Mouse (Mus musculus): ENCODE results near the gene Lcn4.

- no peak for TF ChIP-seq POLR2A (IDR thresholded peaks at IDR 0.05; ENCODE audit: borderline replicate concordance, low read depth, low read length)
- no peak for TF ChIP-seq CTCF (IDR thresholded peaks at IDR 0.05; ENCODE audit: low read depth, low read length)
Measured at GRCm38 (mm10) chr2:26632541-26633395, 38.3 kb downstream of the Lcn4 start.
